Mouse (Mus musculus): ENCODE results near the gene Cald1. TPM values are rescaled to one million over a fixed set of nuclear protein-coding genes. Genes with fewer than 3 reads are reported as not detected.

The Cald1 gene
- polyA plus RNA-seq, 1 experiment from 2014 or later, result 301 TPM

GRCm38 (mm10) chr6:34719141-34719680, 120.9 kb downstream of the Cald1 start:
- no peaks in the 10 kb centered on the region for H3K4me1 ChIP-seq (replicated peaks; ENCODE audit: control insufficient read depth, insufficient read depth)
- no peak overlapping the region for H3K9ac ChIP-seq (ENCODE audit: low read length)
- ATAC-seq (ENCODE audit: low FRiP score, low TSS enrichment) (no peak), DNase-seq (ENCODE audit: low spot score) (no peak)
- no peaks in the 10 kb centered on the region for H3K36me3 ChIP-seq (ENCODE audit: control insufficient read depth, insufficient read depth, low read length)
- H3K9me3 ChIP-seq (ENCODE audit: control insufficient read depth, low read length), result no peaks in the 10 kb centered on the region
- no peak overlapping the region for H3K4me2 ChIP-seq (replicated peaks; ENCODE audit: low read depth)
- WGBS, result 65% methylated on average over 6 of the region's 6 CpGs
- no peak overlapping the region for H3K27ac ChIP-seq (replicated peaks)
- TF ChIP-seq CTCF (IDR thresholded peaks at IDR 0.05; ENCODE audit: low read depth), result no peak
- H3K27me3 ChIP-seq (ENCODE audit: control insufficient read depth, insufficient read depth, low read length), result no peaks in the 10 kb centered on the region
- no peak overlapping the region for H3K4me3 ChIP-seq (ENCODE audit: low read depth, low read length)

DNA sequence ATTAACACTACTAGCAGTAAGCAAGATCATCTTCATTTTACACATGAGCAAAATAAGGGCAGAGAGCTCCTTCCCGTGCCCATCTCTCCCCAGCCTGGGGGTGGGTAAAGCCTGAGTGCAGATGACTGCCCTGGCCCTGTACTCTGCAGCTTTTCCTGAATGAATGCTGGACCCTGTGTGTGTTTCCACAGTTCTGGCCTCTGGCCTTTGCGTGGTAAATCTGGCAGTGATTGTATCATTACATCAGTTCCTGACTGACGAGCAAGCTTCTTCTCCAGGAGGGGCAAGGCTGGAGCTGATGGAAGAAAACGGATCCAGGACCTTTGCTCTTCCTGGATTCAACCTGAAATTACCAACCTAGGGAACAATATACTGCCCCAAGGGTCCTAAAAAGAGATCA, 122.1 kb downstream of the Cald1 start:
- ATAC-seq (ENCODE audit: low FRiP score, low TSS enrichment) (no peak), DNase-seq (ENCODE audit: low spot score) (no peak)
- Histone ChIP-seq H3K9ac (ENCODE audit: low read length) (no peak overlapping the region), H3K4me3 (ENCODE audit: low read depth, low read length) (no peak overlapping the region), H3K27me3 (ENCODE audit: control insufficient read depth, insufficient read depth, low read length) (no peaks in the 10 kb centered on the region), H3K36me3 (ENCODE audit: control insufficient read depth, insufficient read depth, low read length) (no peaks in the 10 kb centered on the region), H3K4me2 (replicated peaks; ENCODE audit: low read depth) (no peak overlapping the region), H3K4me1 (replicated peaks; ENCODE audit: control insufficient read depth, insufficient read depth) (no peaks in the 10 kb centered on the region), H3K27ac (replicated peaks) (no peak overlapping the region), H3K9me3 (ENCODE audit: control insufficient read depth, low read length) (no peaks in the 10 kb centered on the region)
- no peak for TF ChIP-seq EP300 (optimal IDR thresholded peaks at IDR 0.05)
- TF ChIP-seq CTCF (IDR thresholded peaks at IDR 0.05; ENCODE audit: low read depth), result no peak
- WGBS, result 58% methylated on average over 4 of the region's 4 CpGs

- Histone ChIP-seq H3K27ac (replicated peaks) (no peak overlapping the region), H3K4me2 (replicated peaks; ENCODE audit: low read depth) (no peak overlapping the region), H3K36me3 (ENCODE audit: control insufficient read depth, insufficient read depth, low read length) (no peaks in the 10 kb centered on the region), H3K4me1 (replicated peaks; ENCODE audit: control insufficient read depth, insufficient read depth) (no peaks in the 10 kb centered on the region), H3K4me3 (ENCODE audit: low read depth, low read length) (no peak overlapping the region), H3K9ac (ENCODE audit: low read length) (no peak overlapping the region), H3K27me3 (ENCODE audit: control insufficient read depth, insufficient read depth, low read length) (no peaks in the 10 kb centered on the region), H3K9me3 (ENCODE audit: control insufficient read depth, low read length) (no peaks in the 10 kb centered on the region)
- TF ChIP-seq EP300 (optimal IDR thresholded peaks at IDR 0.05) (no peak), CTCF (IDR thresholded peaks at IDR 0.05; ENCODE audit: low read depth) (no peak)
- WGBS, result 48% methylated on average over 6 of the region's 6 CpGs
- DNase-seq (ENCODE audit: low spot score) (no peak), ATAC-seq (ENCODE audit: low FRiP score, low TSS enrichment) (no peak)
Observed at GRCm38 (mm10) chr6:34721740-34722139, 123.4 kb downstream of the Cald1 start.

GRCm38 (mm10) chr6:34722660-34723059, 124.4 kb downstream of the Cald1 start:
- TF ChIP-seq EP300 (optimal IDR thresholded peaks at IDR 0.05) (no peak), CTCF (IDR thresholded peaks at IDR 0.05; ENCODE audit: low read depth) (no peak)
- Histone ChIP-seq H3K4me1 (replicated peaks; ENCODE audit: control insufficient read depth, insufficient read depth) (no peaks in the 10 kb centered on the region), H3K9ac (ENCODE audit: low read length) (no peak overlapping the region), H3K27ac (replicated peaks) (no peak overlapping the region), H3K4me3 (ENCODE audit: low read depth, low read length) (no peak overlapping the region), H3K27me3 (ENCODE audit: control insufficient read depth, insufficient read depth, low read length) (no peaks in the 10 kb centered on the region), H3K36me3 (ENCODE audit: control insufficient read depth, insufficient read depth, low read length) (no peaks in the 10 kb centered on the region), H3K4me2 (replicated peaks; ENCODE audit: low read depth) (no peak overlapping the region), H3K9me3 (ENCODE audit: control insufficient read depth, low read length) (no peaks in the 10 kb centered on the region)
- 74% methylated on average over 7 of the region's 7 CpGs for WGBS
- DNase-seq (ENCODE audit: low spot score), result no peak
- no peak for ATAC-seq (ENCODE audit: low FRiP score, low TSS enrichment)

DNA sequence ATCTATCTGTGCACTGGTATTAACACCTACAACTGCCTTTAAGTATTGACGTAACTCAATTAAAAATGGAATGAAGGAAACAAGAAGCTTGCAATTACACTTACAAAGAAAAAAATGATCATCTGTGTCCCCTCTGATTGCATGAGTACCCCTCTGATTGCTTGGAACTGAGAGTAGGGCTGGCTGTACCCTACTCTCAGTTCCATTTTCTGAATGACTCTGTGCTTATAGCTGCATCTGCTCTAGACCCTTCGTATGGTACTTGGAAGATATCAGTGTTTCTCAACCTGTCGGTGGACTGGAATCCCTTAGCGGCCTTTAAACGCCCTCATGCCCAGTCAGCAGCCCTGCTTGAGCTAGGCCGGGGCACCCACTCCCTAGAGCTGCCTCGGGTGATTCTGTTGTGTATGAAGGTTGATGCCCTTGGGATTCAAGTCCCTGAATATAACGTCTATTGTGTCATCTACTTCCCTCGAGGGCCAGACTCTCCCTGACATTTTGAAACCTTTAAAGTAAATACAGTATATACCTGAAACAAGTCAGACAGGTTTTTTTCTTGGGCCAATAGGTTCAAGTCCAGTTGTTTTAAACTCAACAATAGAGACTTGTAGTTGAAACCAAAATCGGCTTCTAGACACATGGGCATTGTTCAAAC, 125.1 kb downstream of the Cald1 start:
- Histone ChIP-seq H3K9ac (ENCODE audit: low read length) (no peak overlapping the region), H3K27ac (replicated peaks) (no peak overlapping the region), H3K9me3 (ENCODE audit: control insufficient read depth, low read length) (no peaks in the 10 kb centered on the region), H3K4me2 (replicated peaks; ENCODE audit: low read depth) (no peak overlapping the region), H3K4me1 (replicated peaks; ENCODE audit: control insufficient read depth, insufficient read depth) (no peaks in the 10 kb centered on the region), H3K36me3 (ENCODE audit: control insufficient read depth, insufficient read depth, low read length) (no peaks in the 10 kb centered on the region), H3K27me3 (ENCODE audit: control insufficient read depth, insufficient read depth, low read length) (no peaks in the 10 kb centered on the region), H3K4me3 (ENCODE audit: low read depth, low read length) (no peak overlapping the region)
- WGBS, result 84% methylated on average over 10 of the region's 10 CpGs
- no peak for ATAC-seq (ENCODE audit: low FRiP score, low TSS enrichment)
- TF ChIP-seq EP300 (optimal IDR thresholded peaks at IDR 0.05) (no peak), CTCF (IDR thresholded peaks at IDR 0.05; ENCODE audit: low read depth) (no peak)
- no peak for DNase-seq (ENCODE audit: low spot score)

DNA sequence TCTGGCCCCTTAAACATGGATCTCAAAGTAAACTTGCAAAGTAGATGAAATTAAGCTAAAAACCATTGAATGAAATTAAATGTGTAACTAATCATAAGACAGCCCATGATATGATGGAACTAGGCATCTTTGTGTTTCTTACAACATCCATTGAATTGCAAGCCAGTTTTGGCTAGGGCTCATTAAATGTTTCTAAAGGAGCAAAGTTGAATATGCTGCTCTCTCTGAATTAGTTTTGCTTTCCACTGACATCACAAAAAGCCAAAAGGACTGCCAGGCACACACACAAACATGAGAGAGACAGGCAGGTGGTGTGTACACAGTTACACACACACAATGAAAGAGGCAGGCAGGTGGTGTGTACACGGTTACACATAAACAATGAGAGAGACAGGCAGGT, 127.4 kb downstream of the Cald1 start:
- 36% methylated on average over 1 of the region's 1 CpGs for WGBS

More for the DNA sequence above, 127.4 kb downstream of the Cald1 start:
- no peaks in the 10 kb centered on the region for H3K27me3 ChIP-seq (ENCODE audit: control insufficient read depth, insufficient read depth, low read length)
- TF ChIP-seq CTCF (IDR thresholded peaks at IDR 0.05; ENCODE audit: low read depth) (no peak), EP300 (optimal IDR thresholded peaks at IDR 0.05) (no peak)
- no peak overlapping the region for H3K9ac ChIP-seq (ENCODE audit: low read length)
- H3K4me1 ChIP-seq (replicated peaks; ENCODE audit: control insufficient read depth, insufficient read depth), result 0 out of 2 replicates have a peak, but pooled peaks cover 2% of the 10 kb centered on the region
- DNase-seq (ENCODE audit: low spot score), result no peak
- no peak for ATAC-seq (ENCODE audit: low FRiP score, low TSS enrichment)
- no peak overlapping the region for H3K27ac ChIP-seq (replicated peaks)
- H3K9me3 ChIP-seq (ENCODE audit: control insufficient read depth, low read length), result no peaks in the 10 kb centered on the region
- no peak overlapping the region for H3K4me2 ChIP-seq (replicated peaks; ENCODE audit: low read depth)
- H3K36me3 ChIP-seq (ENCODE audit: control insufficient read depth, insufficient read depth, low read length), result no peaks in the 10 kb centered on the region
- H3K4me3 ChIP-seq (ENCODE audit: low read depth, low read length), result no peak overlapping the region
